Mouse (Mus musculus) liver, embryonic 18 days (tissue): Measurements from ENCODE around the gene Kif7. TPM values are rescaled to one million over a fixed set of nuclear protein-coding genes. Genes with fewer than 3 reads are reported as not detected.

Experiments used
- polyA plus RNA-seq: library from polyadenylated mRNA; depleted of rRNA; stranded (reverse); fragments of >200 nt; gene quantifications from 2 replicates; pipeline ENCODE4 v1.2.3, GENCODE M21; 2012; rRNA removed

Kif7 gene
- 0.35 and 0.39 TPM in 2 replicates for polyA plus RNA-seq

GRCm38 (mm10) chr7:79715187-79715981 is at the start of gene Kif7:
Kif7 (minus strand) TSS chr7:79715720.

GRCm38 (mm10) chr7:79742659-79743536 is 27.4 kb upstream of the Kif7 start, which contains the start of the genes Pex11a and Wdr93:
Pex11a (minus strand) TSS chr7:79743131.
Wdr93 (plus strand) TSS chr7:79743163.

DNA sequence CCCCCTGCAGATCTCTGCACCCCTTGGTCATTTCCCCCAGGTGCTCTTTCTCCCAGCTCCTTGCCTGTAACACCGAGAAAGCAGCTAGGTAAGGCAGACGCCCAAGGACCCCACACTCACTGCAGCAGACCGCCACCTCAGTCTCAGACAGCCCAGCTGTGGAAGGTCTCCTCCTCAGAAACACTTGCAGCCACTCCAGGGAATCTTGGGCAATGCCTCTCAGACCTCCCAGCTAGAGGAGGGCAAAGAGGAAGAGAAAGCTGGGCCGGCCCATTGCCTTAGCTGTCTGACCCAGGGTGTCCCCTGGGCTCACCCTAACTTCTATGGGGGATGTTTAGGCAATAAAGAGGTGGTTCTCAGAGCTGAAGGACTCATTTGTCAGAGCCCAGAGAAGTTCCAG is 17.1 kb upstream of the Kif7 start, which contains the start of gene Plin1:
Gene Plin1 (minus strand): TSS at position 282 of the 400 bp plus-strand sequence.

GRCm38 (mm10) chr7:79659578-79660290 is 55.8 kb downstream of the Kif7 start, which contains the start of gene Ticrr:
Ticrr (plus strand) TSS chr7:79660196.

Other genes with a start within 250 kb of the Kif7 start
- 30.5 and 34.4 TPM in 2 replicates for gene Polg, start 249.4 kb downstream of the Kif7 start, polyA plus RNA-seq
- 0.05 and 0.22 TPM in 2 replicates for gene Rhcg, start 98.1 kb downstream of the Kif7 start, polyA plus RNA-seq
- 1.6 and 2.2 TPM in 2 replicates for gene Ticrr, start 55.5 kb downstream of the Kif7 start, polyA plus RNA-seq
- not detected in 2 replicates for gene Plin1, start 17.2 kb upstream of the Kif7 start, polyA plus RNA-seq
- 12.1 and 14.7 TPM in 2 replicates for gene Pex11a, start 27.4 kb upstream of the Kif7 start, polyA plus RNA-seq
- gene Wdr93, start 27.4 kb upstream of the Kif7 start, polyA plus RNA-seq = 0.15 and 0.28 TPM in 2 replicates
- 0.07 and 0.12 TPM in 2 replicates for gene Mesp1, start 78.1 kb upstream of the Kif7 start, polyA plus RNA-seq
- 0.02 and 0.04 TPM in 2 replicates for gene Mesp2, start 95.0 kb upstream of the Kif7 start, polyA plus RNA-seq
- 20.4 and 21.5 TPM in 2 replicates for gene Anpep, start 145.3 kb upstream of the Kif7 start, polyA plus RNA-seq
- gene Ap3s2, start 204.9 kb upstream of the Kif7 start, polyA plus RNA-seq = 5.9 and 7.1 TPM in 2 replicates
- gene Arpin, start 219.6 kb upstream of the Kif7 start, polyA plus RNA-seq = 2.6 and 2.8 TPM in 2 replicates